Mouse (Mus musculus): ENCODE data around the gene Dctn1. TPM values are rescaled to one million over a fixed set of nuclear protein-coding genes. Genes with fewer than 3 reads are reported as not detected.

The Dctn1 gene
- total and polyA plus RNA-seq, 3 experiments, result 51.6 to 243 (median 83.0) TPM

- peaks cover 41% of the 10 kb centered on the region for H3K4me1 ChIP-seq (ENCODE audit: insufficient read depth, low read depth, low read length)
- TF ChIP-seq CTCF (IDR thresholded peaks at IDR 0.05; ENCODE audit: low read depth, low read length), result no peak
- no peak for TF ChIP-seq POLR2AphosphoS5 (IDR thresholded peaks at IDR 0.05; ENCODE audit: insufficient replicate concordance, low read depth, low read length)
- no peak for TF ChIP-seq TAL1 (conservative IDR thresholded peaks at IDR 0.05; ENCODE audit: low read depth, low read length)
- no peak for TF ChIP-seq GATA1 (IDR thresholded peaks at IDR 0.05; ENCODE audit: borderline replicate concordance, low read length)
- TF ChIP-seq GATA2 (IDR thresholded peaks at IDR 0.05; ENCODE audit: borderline replicate concordance, low read depth, low read length), result no peak
- H3K36me3 ChIP-seq (replicated peaks), result peaks cover 11% of the 10 kb centered on the region
- H3K9me3 ChIP-seq (replicated peaks), result no peaks in the 10 kb centered on the region
- no peak overlapping the region for H3K4me3 ChIP-seq (ENCODE audit: low read depth, low read length)
- no peak for DNase-seq (ENCODE audit: low spot score)
- ATAC-seq (ENCODE audit: extremely low read depth, insufficient number of reproducible peaks, low FRiP score, poor library complexity, severe bottlenecking), result no peak
- H3K27me3 ChIP-seq (ENCODE audit: insufficient read depth, low read length), result peaks cover 13% of the 10 kb centered on the region; the same call in 1 of the 2 replicates
These were observed 25.7 kb upstream of the Dctn1 start for GRCm38 (mm10) chr6:83140044-83140443.

GRCm38 (mm10) chr6:83141636-83142035, 24.1 kb upstream of the Dctn1 start:
- Histone ChIP-seq H3K36me3 (replicated peaks) (peaks cover 3% of the 10 kb centered on the region), H3K27me3 (ENCODE audit: insufficient read depth, low read length) (peaks cover 18% of the 10 kb centered on the region), H3K4me3 (ENCODE audit: low read depth, low read length) (no peak overlapping the region), H3K9me3 (replicated peaks) (no peaks in the 10 kb centered on the region), H3K4me1 (ENCODE audit: insufficient read depth, low read depth, low read length) (peaks cover 34% of the 10 kb centered on the region)
- DNase-seq (ENCODE audit: low spot score), result no peak
- ATAC-seq (ENCODE audit: extremely low read depth, insufficient number of reproducible peaks, low FRiP score, poor library complexity, severe bottlenecking), result no peak
- TF ChIP-seq TAL1 (conservative IDR thresholded peaks at IDR 0.05; ENCODE audit: low read depth, low read length) (no peak), GATA1 (IDR thresholded peaks at IDR 0.05; ENCODE audit: borderline replicate concordance, low read length) (no peak), GATA2 (IDR thresholded peaks at IDR 0.05; ENCODE audit: borderline replicate concordance, low read depth, low read length) (no peak), POLR2AphosphoS5 (IDR thresholded peaks at IDR 0.05; ENCODE audit: insufficient replicate concordance, low read depth, low read length) (no peak), CTCF (IDR thresholded peaks at IDR 0.05; ENCODE audit: low read depth, low read length) (no peak)

- H3K4me1 ChIP-seq (ENCODE audit: insufficient read depth, low read depth, low read length), result peaks cover 33% of the 10 kb centered on the region
- no peak overlapping the region for H3K4me3 ChIP-seq (ENCODE audit: low read depth, low read length)
- TF ChIP-seq GATA1 (IDR thresholded peaks at IDR 0.05; ENCODE audit: borderline replicate concordance, low read length), result no peak
- no peak for TF ChIP-seq POLR2AphosphoS5 (IDR thresholded peaks at IDR 0.05; ENCODE audit: insufficient replicate concordance, low read depth, low read length)
- TF ChIP-seq TAL1 (conservative IDR thresholded peaks at IDR 0.05; ENCODE audit: low read depth, low read length), result no peak
- TF ChIP-seq CTCF (IDR thresholded peaks at IDR 0.05; ENCODE audit: low read depth, low read length), result no peak
- no peak for TF ChIP-seq GATA2 (IDR thresholded peaks at IDR 0.05; ENCODE audit: borderline replicate concordance, low read depth, low read length)
- H3K27me3 ChIP-seq (ENCODE audit: insufficient read depth, low read length), result peaks cover 24% of the 10 kb centered on the region
- ATAC-seq (ENCODE audit: extremely low read depth, insufficient number of reproducible peaks, low FRiP score, poor library complexity, severe bottlenecking) (no peak), DNase-seq (ENCODE audit: low spot score) (no peak)
- no peaks in the 10 kb centered on the region for H3K9me3 ChIP-seq (replicated peaks)
- H3K36me3 ChIP-seq (replicated peaks), result peaks cover 6% of the 10 kb centered on the region
These were observed 23.4 kb upstream of the Dctn1 start for GRCm38 (mm10) chr6:83142211-83142731.

- Histone ChIP-seq H3K27me3 (ENCODE audit: insufficient read depth, low read length) (peaks cover 26% of the 10 kb centered on the region), H3K9me3 (replicated peaks) (no peaks in the 10 kb centered on the region), H3K4me1 (ENCODE audit: insufficient read depth, low read depth, low read length) (peaks cover 28% of the 10 kb centered on the region), H3K4me3 (ENCODE audit: low read depth, low read length) (no peak overlapping the region), H3K36me3 (replicated peaks) (peaks cover 10% of the 10 kb centered on the region)
- TF ChIP-seq GATA2 (IDR thresholded peaks at IDR 0.05; ENCODE audit: borderline replicate concordance, low read depth, low read length), result no peak
- TF ChIP-seq TAL1 (conservative IDR thresholded peaks at IDR 0.05; ENCODE audit: low read depth, low read length), result no peak
- no peak for TF ChIP-seq GATA1 (IDR thresholded peaks at IDR 0.05; ENCODE audit: borderline replicate concordance, low read length)
- TF ChIP-seq CTCF (IDR thresholded peaks at IDR 0.05; ENCODE audit: low read depth, low read length), result no peak
- TF ChIP-seq POLR2AphosphoS5 (IDR thresholded peaks at IDR 0.05; ENCODE audit: insufficient replicate concordance, low read depth, low read length), result no peak
- DNase-seq (ENCODE audit: low spot score) (no peak), ATAC-seq (ENCODE audit: extremely low read depth, insufficient number of reproducible peaks, low FRiP score, poor library complexity, severe bottlenecking) (no peak)
These were observed 22.8 kb upstream of the Dctn1 start for GRCm38 (mm10) chr6:83142886-83143285.

GRCm38 (mm10) chr6:83145209-83145608, 20.5 kb upstream of the Dctn1 start:
- ATAC-seq (ENCODE audit: extremely low read depth, insufficient number of reproducible peaks, low FRiP score, poor library complexity, severe bottlenecking) (no peak), DNase-seq (ENCODE audit: low spot score) (no peak)
- Histone ChIP-seq H3K4me3 (ENCODE audit: low read depth, low read length) (no peak overlapping the region), H3K9me3 (replicated peaks) (no peaks in the 10 kb centered on the region), H3K4me1 (ENCODE audit: insufficient read depth, low read depth, low read length) (peaks cover 19% of the 10 kb centered on the region), H3K36me3 (replicated peaks) (peaks cover 11% of the 10 kb centered on the region), H3K27me3 (ENCODE audit: insufficient read depth, low read length) (peaks cover 33% of the 10 kb centered on the region)
- TF ChIP-seq CTCF (IDR thresholded peaks at IDR 0.05; ENCODE audit: low read depth, low read length) (no peak), GATA1 (IDR thresholded peaks at IDR 0.05; ENCODE audit: borderline replicate concordance, low read length) (no peak), POLR2AphosphoS5 (IDR thresholded peaks at IDR 0.05; ENCODE audit: insufficient replicate concordance, low read depth, low read length) (no peak), TAL1 (conservative IDR thresholded peaks at IDR 0.05; ENCODE audit: low read depth, low read length) (no peak), GATA2 (IDR thresholded peaks at IDR 0.05; ENCODE audit: borderline replicate concordance, low read depth, low read length) (no peak)

- peaks cover 21% of the 10 kb centered on the region for H3K4me1 ChIP-seq (ENCODE audit: insufficient read depth, low read depth, low read length)
- ATAC-seq (ENCODE audit: extremely low read depth, insufficient number of reproducible peaks, low FRiP score, poor library complexity, severe bottlenecking), result no peak
- H3K9me3 ChIP-seq (replicated peaks), result no peaks in the 10 kb centered on the region
- H3K4me3 ChIP-seq (ENCODE audit: low read depth, low read length), result no peak overlapping the region
- no peak for DNase-seq (ENCODE audit: low spot score)
- no peak for TF ChIP-seq CTCF (IDR thresholded peaks at IDR 0.05; ENCODE audit: low read depth, low read length)
- TF ChIP-seq GATA2 (IDR thresholded peaks at IDR 0.05; ENCODE audit: borderline replicate concordance, low read depth, low read length), result no peak
- no peak for TF ChIP-seq TAL1 (conservative IDR thresholded peaks at IDR 0.05; ENCODE audit: low read depth, low read length)
- TF ChIP-seq GATA1 (IDR thresholded peaks at IDR 0.05; ENCODE audit: borderline replicate concordance, low read length), result no peak
- no peak for TF ChIP-seq POLR2AphosphoS5 (IDR thresholded peaks at IDR 0.05; ENCODE audit: insufficient replicate concordance, low read depth, low read length)
- H3K36me3 ChIP-seq (replicated peaks), result peaks cover 11% of the 10 kb centered on the region
- H3K27me3 ChIP-seq (ENCODE audit: insufficient read depth, low read length), result peaks cover 38% of the 10 kb centered on the region
These were observed 19.9 kb upstream of the Dctn1 start for GRCm38 (mm10) chr6:83145805-83146204.

Data from G1E (cell line).